Comparison of ENCODE assay signal across 8 mouse cellular contexts in the genomic region with DNA sequence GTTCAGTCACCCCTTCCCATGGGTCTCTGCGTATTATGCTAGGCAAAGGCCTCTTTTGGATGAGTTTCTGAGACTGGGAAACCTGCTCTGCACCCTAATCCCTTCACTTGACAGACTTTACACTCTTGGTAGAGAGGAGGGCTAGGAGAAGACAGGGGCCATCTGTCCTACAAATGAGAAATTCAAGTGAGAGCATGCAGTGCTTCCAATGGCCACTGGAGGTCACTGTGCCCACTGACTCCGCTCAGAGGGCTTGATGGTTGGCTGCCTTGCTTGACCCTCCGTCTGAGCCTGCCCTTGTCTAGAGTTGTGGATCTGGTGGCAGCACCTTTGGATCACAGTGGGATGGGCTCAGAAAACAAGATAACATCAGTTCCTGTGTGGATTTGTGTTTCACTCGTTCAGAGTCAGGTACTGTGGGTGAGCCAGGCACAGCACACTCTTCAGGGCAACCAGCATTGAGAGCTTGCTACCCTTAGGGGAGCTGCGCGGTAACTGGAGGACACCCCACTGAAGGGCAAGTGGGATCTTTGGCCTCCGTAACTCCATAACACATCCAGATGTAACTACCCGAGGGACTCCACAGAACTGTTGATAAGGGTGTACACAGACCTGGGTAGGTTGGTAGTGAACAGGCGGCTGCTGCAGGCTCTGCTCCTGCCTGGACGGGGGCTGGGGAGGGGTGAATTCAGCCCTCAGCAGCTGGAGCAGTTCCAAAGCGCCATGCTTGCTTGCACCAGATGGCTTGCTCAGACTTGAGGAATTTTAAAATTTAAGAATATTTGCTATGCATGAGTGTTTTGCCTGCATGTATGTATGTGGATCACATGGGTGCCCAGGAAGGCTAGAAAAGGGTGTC. TPM values are rescaled to one million over a fixed set of nuclear protein-coding genes. Genes with fewer than 3 reads are reported as not detected.
A peak's percentile ranks its signal among the peaks of the same experiment; 100 is the strongest.
DNase-seq lines count a peak whose midpoint lies in the region; ATAC-seq lines count a peak whose summit lies in the region.

No protein-coding gene starts in this region.

- no peaks in the 10 kb centered on the region for H3K4me1 ChIP-seq in forebrain, embryonic 12.5 days
- H3K4me1 ChIP-seq in hindbrain, embryonic 14.5 days (replicated peaks; ENCODE audit: control insufficient read depth, insufficient read depth, low read length) = no peaks in the 10 kb centered on the region

- H3K27me3 ChIP-seq in forebrain, embryonic 12.5 days = no peaks in the 10 kb centered on the region
- H3K27me3 ChIP-seq in hindbrain, embryonic 14.5 days (ENCODE audit: control insufficient read depth, insufficient read depth, low read length) = no peaks in the 10 kb centered on the region

- no peak overlapping the region for H3K4me2 ChIP-seq in forebrain, embryonic 12.5 days
- no peak overlapping the region for H3K4me2 ChIP-seq in hindbrain, embryonic 14.5 days (replicated peaks)

- H3K9me3 ChIP-seq in forebrain, embryonic 12.5 days = no peaks in the 10 kb centered on the region
- H3K9me3 ChIP-seq in hindbrain, embryonic 14.5 days (ENCODE audit: control insufficient read depth, low read length) = no peaks in the 10 kb centered on the region

- ATAC-seq in forebrain, embryonic 12.5 days (ENCODE audit: low FRiP score) = 0 out of 2 replicates have a peak, but pooled peaks have one; percentile 36
- peak; percentile 37; the same call in 1 of the 2 replicates for ATAC-seq in hindbrain, embryonic 14.5 days (ENCODE audit: low FRiP score)

- peaks cover 49% of the 10 kb centered on the region for H3K36me3 ChIP-seq in forebrain, embryonic 12.5 days (replicated peaks)
- H3K36me3 ChIP-seq in hindbrain, embryonic 14.5 days (replicated peaks; ENCODE audit: control insufficient read depth, insufficient read depth) = no peaks in the 10 kb centered on the region

- peak; percentile 67 to 74 for DNase-seq in left cerebral cortex, adult 18-20 months (ENCODE audit: low spot score in 2 of 2)
- DNase-seq in left cerebral cortex, adult 11 months (ENCODE audit: low spot score) = no peak
- peak; percentile 29 for DNase-seq in cerebellum, adult 11-12 months
- DNase-seq in hindbrain, embryonic 14.5 days (ENCODE audit: low spot score) = peak; percentile 69
- peak; percentile 71 to 74 for DNase-seq in layer of hippocampus, postnatal 14 days (ENCODE audit: low spot score in 2 of 2)
- peak; percentile 69 for DNase-seq in lung, postnatal 36 days
- DNase-seq in right cerebral cortex, postnatal 4 days = peak; percentile 70

- no peak overlapping the region for H3K4me3 ChIP-seq in forebrain, embryonic 12.5 days (replicated peaks)
- H3K4me3 ChIP-seq in hindbrain, embryonic 14.5 days (replicated peaks; ENCODE audit: low read length) = no peak overlapping the region

- WGBS in forebrain, embryonic 12.5 days = 80% methylated on average over 11 of the region's 11 CpGs
- 67% methylated on average over 11 of the region's 11 CpGs for WGBS in hindbrain, embryonic 14.5 days

- H3K9ac ChIP-seq in forebrain, embryonic 12.5 days = no peak overlapping the region
- no peak overlapping the region for H3K9ac ChIP-seq in hindbrain, embryonic 14.5 days

- 0 out of 2 replicates have a peak overlapping the region, but pooled peaks have one; percentile 31 for H3K27ac ChIP-seq in forebrain, embryonic 12.5 days
- no peak overlapping the region for H3K27ac ChIP-seq in hindbrain, embryonic 14.5 days

RNA-seq across cellular contexts. Expression of a gene that starts 22.7 kb away (rescaled TPM):
- total RNA-seq in left cerebral cortex, adult 18-20 months (2021) = under 1 TPM; 0.37 to 0.63 TPM
- 92.4 and 93.4 TPM in 2 replicates for polyA plus RNA-seq in forebrain, embryonic 12.5 days (2016; fragmentation: Nextera tagmentation; extraction: Ambion mirVana)
- polyA plus RNA-seq in hindbrain, embryonic 14.5 days (2014; fragmentation: Nextera tagmentation; extraction: Ambion mirVana) = 19.9 and 21.2 TPM in 2 replicates
- total RNA-seq in layer of hippocampus, postnatal 14 days (2021) = 1 to 10 TPM; 1.3 to 2.0 TPM
